7 mouse cellular contexts compared by ENCODE assay signal in genomic region chr3:95818571-95819288, GRCm38 (mm10). TPM values are rescaled to one million over a fixed set of nuclear protein-coding genes. Genes with fewer than 3 reads are reported as not detected.
DNase-seq lines count a peak whose midpoint lies in the region; ATAC-seq lines count a peak whose summit lies in the region.

Rprd2 (minus strand) TSS chr3:95818863.

- peak within 1 kb of the TSS; percentile 68 for H3K4me2 ChIP-seq in intestine, embryonic 16.5 days (ENCODE audit: low read depth, low read length)
- H3K4me2 ChIP-seq in midbrain, embryonic 11.5 days: peak within 1 kb of the TSS; percentile 57

- intact Hi-C loops in gastrocnemius, postnatal 36 days (cut with DNase I): no loop called here
- intact Hi-C loops in left cerebral cortex, postnatal 36 days (cut with DNase I): no loop called here

- H3K4me1 ChIP-seq in intestine, embryonic 16.5 days (ENCODE audit: control insufficient read depth, insufficient read depth, low read length): peaks cover 6% of the 10 kb centered on the region
- H3K4me1 ChIP-seq in midbrain, embryonic 11.5 days (ENCODE audit: control insufficient read depth, insufficient read depth, low read length): peaks cover 7% of the 10 kb centered on the region

- under 1% methylated on average over 58 of the region's 60 CpGs for WGBS in intestine, embryonic 16.5 days
- 0% methylated on average over 58 of the region's 60 CpGs for WGBS in midbrain, embryonic 11.5 days

- ATAC-seq in intestine, embryonic 16.5 days: peak; percentile 62
- peak; percentile 65 for ATAC-seq in midbrain, embryonic 11.5 days (ENCODE audit: low FRiP score)

- H3K36me3 ChIP-seq in intestine, embryonic 16.5 days (ENCODE audit: control insufficient read depth, insufficient read depth, low read length): no peaks in the 10 kb centered on the region
- no peaks in the 10 kb centered on the region for H3K36me3 ChIP-seq in midbrain, embryonic 11.5 days (ENCODE audit: control insufficient read depth, insufficient read depth, low read length)

- H3K9ac ChIP-seq in intestine, embryonic 16.5 days (ENCODE audit: low read depth, low read length): peak within 1 kb of the TSS; percentile 99
- peak within 1 kb of the TSS; percentile 98 for H3K9ac ChIP-seq in midbrain, embryonic 11.5 days (ENCODE audit: low read length)

- peak; percentile 73 to 79 for DNase-seq in adrenal gland, adult 18-20 months (ENCODE audit: low spot score in 2 of 2)
- DNase-seq in embryo, embryonic 11 days: peak; percentile 78
- peak; percentile 62 to 77 for DNase-seq in gastrocnemius, postnatal 36 days
- peak; percentile 81 to 84 for DNase-seq in left cerebral cortex, postnatal 36 days (ENCODE audit: low spot score in 2 of 2)
- DNase-seq in midbrain, embryonic 11.5 days (ENCODE audit: low spot score, missing footprints): peak; percentile 98
- peak; percentile 69 for DNase-seq in skeletal muscle tissue, adult 2 months (ENCODE audit: low read depth, low spot score)

- no peaks in the 10 kb centered on the region for H3K9me3 ChIP-seq in intestine, embryonic 16.5 days (ENCODE audit: control insufficient read depth, low read length)
- H3K9me3 ChIP-seq in midbrain, embryonic 11.5 days (ENCODE audit: control insufficient read depth, low read length): no peaks in the 10 kb centered on the region

- H3K4me3 ChIP-seq in intestine, embryonic 16.5 days (ENCODE audit: low read length): peak within 1 kb of the TSS; percentile 71
- H3K4me3 ChIP-seq in midbrain, embryonic 11.5 days (ENCODE audit: low read depth, low read length): peak within 1 kb of the TSS; percentile 84

- peak within 1 kb of the TSS; percentile 100 for H3K27ac ChIP-seq in intestine, embryonic 16.5 days (ENCODE audit: low read length)
- H3K27ac ChIP-seq in midbrain, embryonic 11.5 days (ENCODE audit: low read depth, low read length): peak within 1 kb of the TSS; percentile 99

- no peaks in the 10 kb centered on the region for H3K27me3 ChIP-seq in intestine, embryonic 16.5 days (replicated peaks; ENCODE audit: control insufficient read depth, insufficient read depth, low read length)
- H3K27me3 ChIP-seq in midbrain, embryonic 11.5 days (ENCODE audit: control insufficient read depth, insufficient read depth, low read length): no peaks in the 10 kb centered on the region

RNA-seq across cellular contexts. Expression of gene Rprd2, which starts in this region (rescaled TPM):
- total RNA-seq in adrenal gland, adult 18-20 months (2021): 10 to 100 TPM; 43.0 to 46.8 TPM
- total RNA-seq in gastrocnemius, postnatal 36 days (2021): 10 to 100 TPM; 27.8 to 36.1 TPM
- polyA plus RNA-seq in intestine, embryonic 16.5 days (2015; fragmentation: Nextera tagmentation; extraction: Ambion mirVana): 13.5 TPM in 2 replicates
- total RNA-seq in left cerebral cortex, postnatal 36 days (2021): 10 to 100 TPM; 59.2 to 68.9 TPM
- 22.4 and 22.9 TPM in 2 replicates for polyA plus RNA-seq in midbrain, embryonic 11.5 days (2014; fragmentation: Nextera tagmentation; extraction: Ambion mirVana)

Comparison
In these comparisons a context has a peak if more than half of its experiments do, and no peak if none do; other contexts are left out.
1. Peak in every context shown above with its lines: DNase-seq, ATAC-seq, H3K4me3 ChIP-seq and H3K27ac ChIP-seq.